Mouse (Mus musculus) liver, postnatal 0 days (tissue): ENCODE measurements around the gene St8sia2. TPM values are rescaled to one million over a fixed set of nuclear protein-coding genes. Genes with fewer than 3 reads are reported as not detected.

Experiments used
- ATAC-seq: fragments of 200-750 bp; cut with Nextera tagmentation; 2 replicates; pipeline ENCODE4 v1.8.0; 2017; ENCODE audit warnings: mild to moderate bottlenecking, moderate library complexity
- DNase-seq: peaks from one replicate; pipeline ENCODE4 v3.0.0-alpha.2; 2016
- H3K27ac ChIP-seq: fragments of 300-500 bp; sonication (generic); 2 replicates; pipeline ENCODE4 v1.5.1; 2014; ENCODE audit warnings: antibody characterized with exemption, moderate library complexity, mild to moderate bottlenecking, low read depth
- H3K27me3 ChIP-seq: fragments of 300-500 bp; sonication (generic); 2 replicates; pipeline ENCODE4 v1.6.1; 2014; ENCODE audit warnings: low read length, control low read depth, mixed read lengths; ENCODE audit not compliant: insufficient read depth
- H3K36me3 ChIP-seq: fragments of 300-500 bp; sonication (generic); replicated peaks from 2 replicates; pipeline ENCODE4 v1.6.1; 2014; ENCODE audit warnings: mild to moderate bottlenecking, control low read depth, low read length, moderate library complexity, mixed read lengths; ENCODE audit not compliant: insufficient read depth
- H3K4me1 ChIP-seq: fragments of 300-500 bp; sonication (generic); 2 replicates; pipeline ENCODE4 v1.6.1; 2014; ENCODE audit warnings: antibody characterized with exemption, mild to moderate bottlenecking, control low read depth; ENCODE audit not compliant: insufficient read depth
- H3K4me2 ChIP-seq: fragments of 300-500 bp; sonication (generic); 2 replicates; pipeline ENCODE4 v1.6.1; 2014; ENCODE audit warnings: low read depth, mild to moderate bottlenecking, low read length, moderate library complexity, mixed read lengths
- H3K4me3 ChIP-seq: fragments of 300-500 bp; sonication (generic); 2 replicates; pipeline ENCODE4 v1.5.1; 2014; ENCODE audit warnings: low read depth, low read length
- H3K9ac ChIP-seq: fragments of 300-500 bp; sonication (generic); replicated peaks from 2 replicates; pipeline ENCODE4 v1.6.1; 2014; ENCODE audit warnings: mild to moderate bottlenecking, moderate library complexity
- H3K9me3 ChIP-seq: fragments of 300-500 bp; sonication (generic); 2 replicates; pipeline ENCODE4 v1.6.1; 2016; ENCODE audit warnings: mild to moderate bottlenecking, control low read depth, low read length, mixed read lengths
- CTCF ChIP-seq: sonication (generic); IDR thresholded peaks from 2 replicates; pipeline ENCODE4 v1.5.1; 2016; ENCODE audit warnings: antibody characterized with exemption, low read depth
- EP300 ChIP-seq: IDR thresholded peaks from 2 replicates; pipeline ENCODE4 v1.6.1; 2016; ENCODE audit warnings: antibody characterized with exemption, low read depth, mild to moderate bottlenecking
- WGBS: fragments of 180-500 bp; shearing (Covaris S2); extraction: QIAGEN DNeasy Blood & Tissue Kit; methylation state at CpG from one replicate; pipeline ENCODE4 v1.1.7; 2014; ENCODE audit not compliant: insufficient replicate concordance; 5-methylcytosine and 5-hydroxymethylcytosine counted together
- polyA plus RNA-seq: library from polyadenylated mRNA; unstranded; fragments of >200 nt; fragmentation: Nextera tagmentation; extraction: Ambion mirVana; gene quantifications from 2 replicates; pipeline ENCODE4 v1.2.1, GENCODE M21; 2015

The St8sia2 gene
- polyA plus RNA-seq, 1 experiment from 2014 or later, result not detected

DNA sequence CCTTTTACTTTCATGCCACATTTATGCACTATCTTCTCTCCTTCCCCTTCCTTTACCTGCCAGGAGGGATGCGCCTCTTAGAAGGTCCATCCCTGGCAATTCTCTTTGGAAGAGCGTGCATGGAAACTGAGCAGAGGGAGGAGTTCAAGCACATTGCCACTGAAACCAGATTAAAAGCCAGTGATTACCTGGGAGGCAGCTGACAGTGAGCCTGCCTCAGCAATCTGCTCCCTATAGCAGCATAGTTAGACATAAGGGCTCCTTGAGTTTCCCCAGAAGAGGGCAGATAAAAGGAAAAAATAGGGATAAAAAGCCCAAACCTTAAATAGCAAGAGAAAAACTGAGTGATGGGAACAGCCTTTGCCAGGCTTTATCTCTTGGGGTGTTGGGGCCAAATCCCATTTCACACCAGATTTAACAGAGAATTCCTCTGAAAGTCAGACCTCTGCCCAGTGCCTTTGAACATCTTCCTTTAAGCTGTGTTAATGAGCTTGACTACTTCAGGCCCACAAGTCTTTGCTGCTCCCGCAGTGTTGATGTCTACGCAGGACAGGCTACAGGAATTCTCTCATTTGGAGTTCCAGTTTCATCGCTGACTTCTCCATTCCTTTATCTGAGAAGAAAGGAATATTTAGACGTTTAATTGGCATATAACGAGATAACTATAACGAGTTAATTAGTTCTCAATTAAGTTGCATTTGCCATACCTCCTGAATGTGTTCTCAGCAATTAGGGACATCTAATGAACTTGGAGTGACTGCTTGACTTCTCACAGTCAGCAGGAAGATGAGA lies 31.9 kb upstream of the St8sia2 start:
- WGBS, result 74% methylated on average over 8 of the region's 8 CpGs
- ATAC-seq, result no peak
- Histone ChIP-seq H3K4me2 (no peak overlapping the region), H3K36me3 (no peaks in the 10 kb centered on the region), H3K4me1 (no peaks in the 10 kb centered on the region), H3K27ac (no peak overlapping the region), H3K9ac (no peak overlapping the region), H3K9me3 (no peaks in the 10 kb centered on the region), H3K27me3 (no peaks in the 10 kb centered on the region), H3K4me3 (no peak overlapping the region)
- no peak for DNase-seq
- no peak for TF ChIP-seq CTCF
- TF ChIP-seq EP300, result no peak

DNA sequence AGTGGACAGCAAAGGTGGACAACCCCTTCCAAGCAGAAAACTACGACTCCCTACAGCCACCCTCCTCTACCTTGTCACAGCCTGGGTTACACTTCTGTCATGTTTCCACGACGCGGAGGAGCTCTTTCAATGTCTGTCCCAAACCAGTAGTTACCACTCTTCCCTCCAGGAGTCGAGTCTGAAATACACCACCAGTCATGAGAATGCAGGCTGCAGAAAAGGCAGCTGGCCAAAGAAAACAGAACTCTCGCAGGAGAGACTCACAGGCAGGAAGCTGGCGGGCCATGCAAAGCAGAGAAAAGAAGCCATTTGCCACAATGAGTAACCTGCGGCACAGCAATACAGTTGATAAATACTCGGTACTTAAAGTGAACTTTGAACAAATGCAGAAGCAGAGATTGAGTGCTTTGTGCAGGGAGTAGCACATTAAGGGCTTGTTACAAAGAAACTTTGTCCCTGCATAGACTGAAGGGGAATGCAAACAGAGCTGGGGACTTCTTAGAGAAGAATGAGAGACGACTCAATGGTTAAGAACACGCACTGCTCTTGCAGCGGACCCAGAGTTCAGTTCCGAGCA lies 30.2 kb upstream of the St8sia2 start:
- WGBS, result 65% methylated on average over 13 of the region's 13 CpGs
- no peak for TF ChIP-seq CTCF
- no peak for TF ChIP-seq EP300
- no peaks in the 10 kb centered on the region for H3K36me3 ChIP-seq
- DNase-seq, result no peak
- H3K4me3 ChIP-seq, result no peak overlapping the region
- H3K4me2 ChIP-seq, result no peak overlapping the region
- ATAC-seq, result no peak
- H3K4me1 ChIP-seq, result no peaks in the 10 kb centered on the region
- no peak overlapping the region for H3K27ac ChIP-seq
- H3K27me3 ChIP-seq, result no peaks in the 10 kb centered on the region
- no peak overlapping the region for H3K9ac ChIP-seq
- no peaks in the 10 kb centered on the region for H3K9me3 ChIP-seq

DNA sequence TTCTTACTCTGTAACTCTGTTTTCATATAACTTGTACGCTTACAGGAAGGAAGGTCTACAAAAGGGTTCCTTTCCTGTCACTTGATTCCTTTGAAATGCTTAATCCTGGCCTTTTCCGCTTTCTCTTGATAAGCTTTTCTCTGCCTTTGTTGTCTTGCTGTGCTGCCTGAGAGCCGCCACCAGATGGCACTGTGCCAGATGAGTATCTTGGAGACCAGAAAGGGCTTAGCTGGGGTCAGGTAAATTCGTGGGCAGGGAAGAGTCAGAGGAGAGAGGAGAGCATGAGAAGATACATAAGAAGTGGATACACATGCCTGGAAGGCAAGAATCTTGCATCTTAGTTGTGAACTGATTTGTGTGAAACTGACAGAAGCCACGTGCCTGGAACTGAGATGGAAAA lies 11.5 kb upstream of the St8sia2 start:
- no peaks in the 10 kb centered on the region for H3K36me3 ChIP-seq
- no peak for ATAC-seq
- no peak overlapping the region for H3K27ac ChIP-seq
- H3K9ac ChIP-seq, result no peak overlapping the region
- H3K4me1 ChIP-seq, result no peaks in the 10 kb centered on the region
- H3K4me3 ChIP-seq, result no peak overlapping the region
- TF ChIP-seq CTCF, result peak; percentile 74
- no peak for TF ChIP-seq EP300
- peak; percentile 57 for DNase-seq
- H3K27me3 ChIP-seq, result no peaks in the 10 kb centered on the region
- WGBS, result 16% methylated on average over 5 of the region's 5 CpGs
- no peak overlapping the region for H3K4me2 ChIP-seq
- H3K9me3 ChIP-seq, result no peaks in the 10 kb centered on the region

DNA sequence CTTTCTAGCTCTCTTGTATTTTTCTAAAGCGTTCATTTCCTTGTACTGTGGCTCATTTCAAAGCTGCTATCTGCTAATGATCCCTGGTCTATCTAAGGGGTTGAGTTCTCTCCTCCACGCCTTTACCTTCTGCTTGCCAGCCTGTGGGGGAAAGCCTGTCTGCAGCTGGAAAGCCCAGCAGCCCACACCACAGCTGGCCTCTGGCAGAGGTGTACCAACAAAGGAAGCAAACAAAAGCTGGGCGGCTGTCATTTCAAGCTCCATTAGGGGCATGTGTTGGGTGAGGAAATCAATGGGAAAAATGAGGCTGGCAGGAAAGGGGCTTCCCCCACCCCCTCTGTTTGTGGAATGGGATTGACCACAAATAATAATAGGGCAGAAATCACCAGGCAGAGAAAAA lies 10.7 kb upstream of the St8sia2 start:
- H3K4me3 ChIP-seq, result no peak overlapping the region
- no peaks in the 10 kb centered on the region for H3K27me3 ChIP-seq
- TF ChIP-seq EP300 (no peak), CTCF (no peak)
- no peaks in the 10 kb centered on the region for H3K4me1 ChIP-seq
- H3K27ac ChIP-seq, result no peak overlapping the region
- DNase-seq (no peak), ATAC-seq (no peak)
- no peaks in the 10 kb centered on the region for H3K36me3 ChIP-seq
- WGBS, result 49% methylated on average over 3 of the region's 3 CpGs
- no peak overlapping the region for H3K9ac ChIP-seq
- H3K4me2 ChIP-seq, result no peak overlapping the region
- no peaks in the 10 kb centered on the region for H3K9me3 ChIP-seq

DNA sequence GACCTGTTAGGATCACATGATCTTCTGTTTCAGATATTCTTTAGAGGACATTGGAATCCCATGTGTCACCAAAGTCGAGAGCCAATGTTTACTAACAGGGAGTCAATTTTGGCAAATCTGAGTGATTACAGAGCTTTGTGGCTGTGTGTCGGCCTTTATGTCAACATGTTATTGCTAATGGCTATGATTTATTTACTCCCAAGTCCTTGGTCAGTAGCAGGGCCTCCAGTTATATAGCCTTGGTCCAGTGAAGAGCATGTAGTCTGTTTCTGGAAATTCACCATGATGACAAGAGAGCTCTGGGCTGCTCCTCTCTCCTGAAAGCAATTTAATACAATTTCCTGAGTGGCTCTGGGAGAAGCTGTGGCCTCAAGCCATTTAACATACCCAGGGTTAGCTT lies 9.1 kb upstream of the St8sia2 start:
- Histone ChIP-seq H3K4me1 (no peaks in the 10 kb centered on the region), H3K27ac (no peak overlapping the region), H3K36me3 (no peaks in the 10 kb centered on the region), H3K9me3 (no peaks in the 10 kb centered on the region), H3K27me3 (no peaks in the 10 kb centered on the region), H3K9ac (no peak overlapping the region), H3K4me3 (no peak overlapping the region), H3K4me2 (no peak overlapping the region)
- WGBS, result 48% methylated on average over 2 of the region's 2 CpGs
- no peak for TF ChIP-seq EP300
- no peak for TF ChIP-seq CTCF
- no peak for ATAC-seq
- DNase-seq, result no peak

DNA sequence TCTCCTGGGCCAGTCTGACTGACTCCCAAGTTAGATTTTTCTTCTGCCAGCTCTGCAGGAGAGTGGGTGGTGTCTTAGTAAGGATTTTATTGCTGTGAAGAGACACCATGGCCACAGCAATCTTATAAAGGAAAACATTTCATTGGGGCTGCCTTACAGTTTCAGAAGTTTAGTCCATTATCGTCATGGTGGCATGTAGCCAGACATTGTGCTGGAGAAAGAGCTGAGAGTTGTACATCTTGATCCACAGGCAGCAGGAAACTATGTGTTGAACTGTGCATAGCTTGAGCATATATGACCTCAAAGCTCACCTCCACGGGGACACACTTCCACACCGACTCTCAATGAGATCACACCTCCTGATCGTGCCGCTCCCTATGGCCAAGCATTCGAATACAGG lies 8.3 kb upstream of the St8sia2 start:
- Histone ChIP-seq H3K27me3 (no peaks in the 10 kb centered on the region), H3K4me3 (no peak overlapping the region), H3K4me1 (no peaks in the 10 kb centered on the region), H3K36me3 (no peaks in the 10 kb centered on the region), H3K27ac (no peak overlapping the region), H3K9ac (no peak overlapping the region), H3K4me2 (no peak overlapping the region), H3K9me3 (no peaks in the 10 kb centered on the region)
- 69% methylated on average over 6 of the region's 6 CpGs for WGBS
- no peak for ATAC-seq
- DNase-seq, result no peak
- no peak for TF ChIP-seq EP300
- no peak for TF ChIP-seq CTCF
